Mouse (Mus musculus): Measurements from ENCODE around the gene Vmn1r175.
"Not testable (repeated sequence)": the region's sequence is repeated elsewhere in the genome, so short reads cannot be mapped to it uniquely, and the experiment has no call there.

The Vmn1r175 gene

GRCm38 (mm10) chr7:23810543-23810942 lies at the start of gene Vmn1r175:
Gene Vmn1r175, minus strand, starts transcription at chr7:23810643.
- not testable (repeated sequence) for DNase-seq (ENCODE audit: inconsistent ontology term)

- DNase-seq (ENCODE audit: inconsistent ontology term): not testable (repeated sequence)
Observed at GRCm38 (mm10) chr7:23837272-23837671, 26.8 kb upstream of the Vmn1r175 start, which contains the start of gene Vmn1r176. Gene Vmn1r176, minus strand, starts transcription at chr7:23837372.

- no peak for DNase-seq (ENCODE audit: inconsistent ontology term)
Observed at GRCm38 (mm10) chr7:23784526-23784925, 25.9 kb downstream of the Vmn1r175 start.

Data from Muller cell, postnatal 12 days (primary cell).